Mouse (Mus musculus) embryonic facial prominence, embryonic 11.5 days (tissue): ENCODE data around the gene Ptprg. TPM values are rescaled to one million over a fixed set of nuclear protein-coding genes. Genes with fewer than 3 reads are reported as not detected.

Source experiments
- ATAC-seq: fragments of 200-750 bp; cut with Nextera tagmentation; replicated peaks from 2 replicates; pipeline ENCODE4 v1.8.0; 2017; ENCODE audit warnings: low read depth; ENCODE audit not compliant: insufficient number of reproducible peaks, low FRiP score, low TSS enrichment
- DNase-seq: peaks from one replicate; pipeline ENCODE4 v3.0.0-alpha.2; 2015; ENCODE audit warnings: low spot score
- H3K27ac ChIP-seq: fragments of 300-500 bp; sonication (generic); replicated peaks from 2 replicates; pipeline ENCODE4 v1.5.1; 2014; ENCODE audit warnings: mild to moderate bottlenecking, low read depth, low read length, control low read depth
- H3K27me3 ChIP-seq: fragments of 300-500 bp; sonication (generic); 2 replicates; pipeline ENCODE4 v1.6.1; 2014; ENCODE audit warnings: mild to moderate bottlenecking, low read length, moderate library complexity, mixed read lengths; ENCODE audit not compliant: control insufficient read depth, insufficient read depth
- H3K36me3 ChIP-seq: fragments of 300-500 bp; sonication (generic); replicated peaks from 2 replicates; pipeline ENCODE4 v1.6.1; 2014; ENCODE audit warnings: low read depth, mild to moderate bottlenecking, low read length, moderate library complexity, mixed read lengths; ENCODE audit not compliant: control insufficient read depth, insufficient read depth
- H3K4me1 ChIP-seq: fragments of 300-500 bp; sonication (generic); 2 replicates; pipeline ENCODE4 v1.6.1; 2014; ENCODE audit warnings: low read length, mixed read lengths; ENCODE audit not compliant: control insufficient read depth, insufficient read depth
- H3K4me2 ChIP-seq: fragments of 300-500 bp; sonication (generic); 2 replicates; pipeline ENCODE4 v1.6.1; 2014; ENCODE audit warnings: low read depth, mild to moderate bottlenecking, control low read depth, low read length, moderate library complexity
- H3K4me3 ChIP-seq: fragments of 300-500 bp; sonication (generic); 2 replicates; pipeline ENCODE4 v1.5.1; 2014; ENCODE audit warnings: low read depth, low read length, control low read depth
- H3K9ac ChIP-seq: fragments of 300-500 bp; sonication (generic); replicated peaks from 2 replicates; pipeline ENCODE4 v1.6.1; 2014; ENCODE audit warnings: mild to moderate bottlenecking, control low read depth, low read length
- H3K9me3 ChIP-seq: fragments of 300-500 bp; sonication (generic); replicated peaks from 2 replicates; pipeline ENCODE4 v1.6.1; 2016; ENCODE audit warnings: mild to moderate bottlenecking, low read length, inconsistent platforms, mixed read lengths; ENCODE audit not compliant: control insufficient read depth
- WGBS: fragments of 180-500 bp; shearing (Covaris S2); extraction: QIAGEN DNeasy Blood & Tissue Kit; methylation state at CpG from one replicate; pipeline ENCODE4 v1.1.7; 2014; 5-methylcytosine and 5-hydroxymethylcytosine counted together
- polyA plus RNA-seq: library from polyadenylated mRNA; unstranded; fragments of >200 nt; fragmentation: Nextera tagmentation; extraction: Ambion mirVana; gene quantifications from 2 replicates; pipeline ENCODE4 v1.2.1, GENCODE M21; 2014

The Ptprg gene
- polyA plus RNA-seq, 1 experiment from 2014 or later, result 28.7 TPM

- Histone ChIP-seq H3K36me3 (no peaks in the 10 kb centered on the region), H3K4me1 (no peaks in the 10 kb centered on the region), H3K27me3 (no peaks in the 10 kb centered on the region), H3K4me3 (no peak overlapping the region), H3K4me2 (no peak overlapping the region), H3K9me3 (no peaks in the 10 kb centered on the region), H3K9ac (no peak overlapping the region), H3K27ac (no peak overlapping the region)
- DNase-seq (no peak), ATAC-seq (no peak)
- 53% methylated on average over 2 of the region's 2 CpGs for WGBS
These were observed 559.2 kb downstream of the Ptprg start for GRCm38 (mm10) chr14:12112548-12113011.

- H3K4me3 ChIP-seq, result no peak overlapping the region
- H3K36me3 ChIP-seq, result no peaks in the 10 kb centered on the region
- no peaks in the 10 kb centered on the region for H3K27me3 ChIP-seq
- no peak overlapping the region for H3K4me2 ChIP-seq
- no peaks in the 10 kb centered on the region for H3K4me1 ChIP-seq
- H3K9me3 ChIP-seq, result no peaks in the 10 kb centered on the region
- no peak for DNase-seq
- ATAC-seq, result no peak
- WGBS, result 75% methylated on average over 5 of the region's 5 CpGs
- no peak overlapping the region for H3K27ac ChIP-seq
- no peak overlapping the region for H3K9ac ChIP-seq
These were observed 560.0 kb downstream of the Ptprg start for GRCm38 (mm10) chr14:12113326-12113725.

- no peak for DNase-seq
- H3K27ac ChIP-seq, result no peak overlapping the region
- no peaks in the 10 kb centered on the region for H3K4me1 ChIP-seq
- 85% methylated on average over 6 of the region's 6 CpGs for WGBS
- no peak for ATAC-seq
- H3K4me2 ChIP-seq, result no peak overlapping the region
- H3K36me3 ChIP-seq, result no peaks in the 10 kb centered on the region
- no peak overlapping the region for H3K4me3 ChIP-seq
- no peaks in the 10 kb centered on the region for H3K9me3 ChIP-seq
- H3K27me3 ChIP-seq, result no peaks in the 10 kb centered on the region
- no peak overlapping the region for H3K9ac ChIP-seq
These were observed 560.7 kb downstream of the Ptprg start for GRCm38 (mm10) chr14:12114016-12114415.

- no peaks in the 10 kb centered on the region for H3K9me3 ChIP-seq
- no peak overlapping the region for H3K9ac ChIP-seq
- no peak overlapping the region for H3K4me2 ChIP-seq
- H3K27ac ChIP-seq, result no peak overlapping the region
- H3K4me1 ChIP-seq, result no peaks in the 10 kb centered on the region
- DNase-seq (no peak), ATAC-seq (no peak)
- no peaks in the 10 kb centered on the region for H3K36me3 ChIP-seq
- WGBS, result 80% methylated on average over 8 of the region's 8 CpGs
- H3K27me3 ChIP-seq, result no peaks in the 10 kb centered on the region
- H3K4me3 ChIP-seq, result no peak overlapping the region
These were observed 565.9 kb downstream of the Ptprg start for GRCm38 (mm10) chr14:12119260-12119659.

- Histone ChIP-seq H3K27me3 (no peaks in the 10 kb centered on the region), H3K4me2 (no peak overlapping the region), H3K4me1 (no peaks in the 10 kb centered on the region), H3K9me3 (no peaks in the 10 kb centered on the region), H3K9ac (no peak overlapping the region), H3K4me3 (no peak overlapping the region), H3K36me3 (no peaks in the 10 kb centered on the region), H3K27ac (no peak overlapping the region)
- whole genome bisulfite sequencing, result 93% methylated on average over 7 of the region's 7 CpGs
- ATAC-seq (no peak), DNase-seq (no peak)
These were observed 568.6 kb downstream of the Ptprg start for GRCm38 (mm10) chr14:12121906-12122305.

- 93% methylated on average over 3 of the region's 3 CpGs for WGBS
- H3K9me3 ChIP-seq, result no peaks in the 10 kb centered on the region
- no peak overlapping the region for H3K4me2 ChIP-seq
- no peaks in the 10 kb centered on the region for H3K4me1 ChIP-seq
- no peak for DNase-seq
- no peak overlapping the region for H3K27ac ChIP-seq
- H3K27me3 ChIP-seq, result no peaks in the 10 kb centered on the region
- no peaks in the 10 kb centered on the region for H3K36me3 ChIP-seq
- no peak overlapping the region for H3K9ac ChIP-seq
- ATAC-seq, result no peak
- H3K4me3 ChIP-seq, result no peak overlapping the region
These were observed 571.4 kb downstream of the Ptprg start for GRCm38 (mm10) chr14:12124682-12125081.

GRCm38 (mm10) chr14:12127951-12128350 lies 574.6 kb downstream of the Ptprg start:
- no peaks in the 10 kb centered on the region for H3K4me1 ChIP-seq
- ATAC-seq (no peak), DNase-seq (no peak)
- H3K4me3 ChIP-seq, result no peak overlapping the region
- H3K9me3 ChIP-seq, result no peaks in the 10 kb centered on the region
- no peaks in the 10 kb centered on the region for H3K36me3 ChIP-seq
- no peaks in the 10 kb centered on the region for H3K27me3 ChIP-seq
- 82% methylated on average over 3 of the region's 3 CpGs for WGBS
- no peak overlapping the region for H3K27ac ChIP-seq
- no peak overlapping the region for H3K9ac ChIP-seq
- no peak overlapping the region for H3K4me2 ChIP-seq

- H3K4me3 ChIP-seq, result no peak overlapping the region
- H3K27ac ChIP-seq, result no peak overlapping the region
- no peak overlapping the region for H3K4me2 ChIP-seq
- DNase-seq (no peak), ATAC-seq (no peak)
- H3K27me3 ChIP-seq, result no peaks in the 10 kb centered on the region
- no peaks in the 10 kb centered on the region for H3K4me1 ChIP-seq
- H3K9me3 ChIP-seq, result no peaks in the 10 kb centered on the region
- 71% methylated on average over 7 of the region's 7 CpGs for WGBS
- H3K36me3 ChIP-seq, result no peaks in the 10 kb centered on the region
- H3K9ac ChIP-seq, result no peak overlapping the region
These were observed 578.8 kb downstream of the Ptprg start for GRCm38 (mm10) chr14:12132046-12132615.
